Mouse (Mus musculus) hindbrain, embryonic 16.5 days (tissue): ENCODE measurements at regions not wholly inside any gene's neighbourhood (a gene's known extent, or its start where the extent isn't known, plus 50 kb on each side); places are given as distances from the start of the nearest gene placed in this dataset.

Source experiments
- ATAC-seq: fragments of 200-750 bp; cut with Nextera tagmentation; 2 replicates; pipeline ENCODE4 v1.8.0; 2017; ENCODE audit warnings: moderate TSS enrichment, moderate library complexity
- H3K27ac ChIP-seq: fragments of 300-500 bp; sonication (generic); 2 replicates; pipeline ENCODE4 v1.5.1; 2014; ENCODE audit warnings: low read depth, mild to moderate bottlenecking, control low read depth, low read length, moderate library complexity
- H3K27me3 ChIP-seq: fragments of 300-500 bp; sonication (generic); replicated peaks from 2 replicates; pipeline ENCODE4 v1.6.1; 2014; ENCODE audit warnings: low read length; ENCODE audit not compliant: control insufficient read depth, insufficient read depth
- H3K36me3 ChIP-seq: fragments of 300-500 bp; sonication (generic); 2 replicates; pipeline ENCODE4 v1.6.1; 2014; ENCODE audit warnings: mild to moderate bottlenecking, low read length, moderate library complexity, mixed read lengths; ENCODE audit not compliant: control insufficient read depth, insufficient read depth
- H3K4me1 ChIP-seq: fragments of 300-500 bp; sonication (generic); 2 replicates; pipeline ENCODE4 v1.6.1; 2014; ENCODE audit warnings: low read depth, low read length; ENCODE audit not compliant: control insufficient read depth, insufficient read depth
- H3K4me2 ChIP-seq: fragments of 300-500 bp; sonication (generic); 2 replicates; pipeline ENCODE4 v1.6.1; 2014; ENCODE audit warnings: mild to moderate bottlenecking, low read length, control low read depth, moderate library complexity
- H3K4me3 ChIP-seq: fragments of 300-500 bp; sonication (generic); 2 replicates; pipeline ENCODE4 v1.5.1; 2014; ENCODE audit warnings: mild to moderate bottlenecking, low read length, control low read depth, moderate library complexity
- H3K9ac ChIP-seq: fragments of 300-500 bp; sonication (generic); 2 replicates; pipeline ENCODE4 v1.6.1; 2014; ENCODE audit warnings: low read depth, mild to moderate bottlenecking, control low read depth, low read length, moderate library complexity
- H3K9me3 ChIP-seq: fragments of 300-500 bp; sonication (generic); 2 replicates; pipeline ENCODE4 v1.6.1; 2014; ENCODE audit warnings: mild to moderate bottlenecking, low read length, moderate library complexity; ENCODE audit not compliant: control insufficient read depth
- WGBS: fragments of 180-500 bp; shearing (Covaris S2); extraction: QIAGEN DNeasy Blood & Tissue Kit; methylation state at CpG from one replicate; pipeline ENCODE4 v1.1.7; 2014; 5-methylcytosine and 5-hydroxymethylcytosine counted together

GRCm38 (mm10) chr11:43952151-43952550, 51.1 kb upstream of the Adra1b start:
- WGBS: 73% methylated on average over 1 of the region's 1 CpGs
- ATAC-seq: no peak
- Histone ChIP-seq H3K27me3 (no peaks in the 10 kb centered on the region), H3K9ac (no peak overlapping the region), H3K4me3 (no peak overlapping the region), H3K9me3 (no peaks in the 10 kb centered on the region), H3K27ac (no peak overlapping the region), H3K4me2 (no peak overlapping the region), H3K4me1 (no peaks in the 10 kb centered on the region), H3K36me3 (no peaks in the 10 kb centered on the region)

GRCm38 (mm10) chr11:43958241-43958975, 57.4 kb upstream of the Adra1b start:
- no peaks in the 10 kb centered on the region for H3K4me1 ChIP-seq
- no peak overlapping the region for H3K9ac ChIP-seq
- no peak for ATAC-seq
- no peak overlapping the region for H3K4me2 ChIP-seq
- H3K9me3 ChIP-seq: no peaks in the 10 kb centered on the region
- H3K4me3 ChIP-seq: no peak overlapping the region
- WGBS: 39% methylated on average over 3 of the region's 3 CpGs
- H3K27ac ChIP-seq: no peak overlapping the region
- H3K27me3 ChIP-seq: no peaks in the 10 kb centered on the region
- H3K36me3 ChIP-seq: no peaks in the 10 kb centered on the region

DNA sequence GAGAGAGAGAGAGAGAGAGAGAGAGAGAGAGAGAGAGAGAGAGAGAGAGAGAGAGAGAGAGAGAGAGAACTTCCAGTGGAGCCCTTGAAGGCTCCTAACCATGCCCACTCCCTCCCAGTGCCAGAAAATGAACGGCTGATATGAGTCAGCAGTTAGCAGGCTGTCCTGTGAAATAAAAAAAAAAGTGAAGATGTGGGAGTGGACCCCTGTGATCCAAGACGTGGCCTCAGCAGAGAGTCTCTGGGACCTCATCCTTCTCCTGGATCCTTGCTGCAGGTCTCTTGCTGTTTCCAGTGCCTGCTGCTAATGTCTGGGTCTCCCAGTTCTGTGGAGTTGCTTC, 57.9 kb upstream of the Adra1b start:
- Histone ChIP-seq H3K36me3 (no peaks in the 10 kb centered on the region), H3K4me1 (no peaks in the 10 kb centered on the region), H3K9ac (no peak overlapping the region), H3K27me3 (no peaks in the 10 kb centered on the region), H3K4me3 (no peak overlapping the region), H3K9me3 (no peaks in the 10 kb centered on the region), H3K27ac (no peak overlapping the region), H3K4me2 (no peak overlapping the region)
- 53% methylated on average over 2 of the region's 2 CpGs for WGBS
- no peak for ATAC-seq

GRCm38 (mm10) chr11:43960348-43961105, 59.5 kb upstream of the Adra1b start:
- H3K4me3 ChIP-seq: no peak overlapping the region
- no peaks in the 10 kb centered on the region for H3K27me3 ChIP-seq
- no peak overlapping the region for H3K9ac ChIP-seq
- H3K4me1 ChIP-seq: no peaks in the 10 kb centered on the region
- H3K9me3 ChIP-seq: no peaks in the 10 kb centered on the region
- 80% methylated on average over 5 of the region's 5 CpGs for WGBS
- no peak overlapping the region for H3K27ac ChIP-seq
- no peak overlapping the region for H3K4me2 ChIP-seq
- no peaks in the 10 kb centered on the region for H3K36me3 ChIP-seq
- ATAC-seq: no peak

- no peak overlapping the region for H3K27ac ChIP-seq
- no peak overlapping the region for H3K4me3 ChIP-seq
- H3K9ac ChIP-seq: no peak overlapping the region
- no peaks in the 10 kb centered on the region for H3K4me1 ChIP-seq
- 85% methylated on average over 6 of the region's 6 CpGs for WGBS
- ATAC-seq: no peak
- no peaks in the 10 kb centered on the region for H3K27me3 ChIP-seq
- H3K4me2 ChIP-seq: no peak overlapping the region
- H3K9me3 ChIP-seq: no peaks in the 10 kb centered on the region
- no peaks in the 10 kb centered on the region for H3K36me3 ChIP-seq
Observed at GRCm38 (mm10) chr11:43961398-43962070, 60.5 kb upstream of the Adra1b start.

DNA sequence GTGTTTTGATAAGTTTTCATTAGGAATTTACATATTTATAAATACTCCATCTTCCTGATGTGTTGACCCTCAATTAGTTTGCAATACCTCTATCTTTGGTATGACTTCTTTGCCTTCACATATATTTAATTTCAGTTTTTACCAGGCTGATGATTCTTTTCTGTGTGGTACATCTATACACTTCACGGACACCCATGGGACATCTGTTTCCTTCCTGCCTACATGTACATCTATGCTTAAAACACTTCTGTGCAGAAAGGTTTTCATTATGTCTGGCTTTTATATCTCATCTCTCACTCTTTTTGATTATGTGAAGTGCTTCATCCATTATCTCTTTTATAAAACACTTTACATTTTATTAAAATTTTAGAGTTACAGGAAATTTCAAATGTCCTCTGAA, 66.8 kb upstream of the Adra1b start:
- Histone ChIP-seq H3K27me3 (no peaks in the 10 kb centered on the region), H3K27ac (no peak overlapping the region), H3K9me3 (no peaks in the 10 kb centered on the region), H3K36me3 (no peaks in the 10 kb centered on the region), H3K4me2 (no peak overlapping the region), H3K9ac (no peak overlapping the region), H3K4me3 (no peak overlapping the region), H3K4me1 (no peaks in the 10 kb centered on the region)
- no peak for ATAC-seq
- WGBS: 90% methylated on average over 1 of the region's 1 CpGs

DNA sequence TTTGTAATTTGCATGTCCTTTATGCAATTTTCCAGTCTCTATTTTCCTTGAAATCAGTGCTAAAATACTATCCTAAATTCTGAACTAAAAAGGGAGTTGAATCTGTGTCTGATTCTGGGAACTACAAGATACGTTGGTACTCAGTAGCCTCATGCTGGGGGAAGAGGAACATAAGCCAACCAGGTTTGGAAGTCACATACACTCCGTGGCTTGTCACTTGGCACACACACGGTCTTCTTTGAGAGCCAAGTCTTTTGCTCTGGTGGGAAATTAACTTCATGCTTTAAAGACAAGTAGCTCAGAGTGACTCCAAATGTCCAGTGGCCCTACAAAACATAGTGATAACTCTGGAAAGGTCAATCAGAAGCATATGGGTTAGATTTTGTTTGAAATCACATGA, 70.9 kb upstream of the Adra1b start:
- Histone ChIP-seq H3K4me1 (no peaks in the 10 kb centered on the region), H3K4me2 (no peak overlapping the region), H3K9me3 (no peaks in the 10 kb centered on the region), H3K9ac (no peak overlapping the region), H3K4me3 (no peak overlapping the region), H3K27ac (no peak overlapping the region), H3K27me3 (no peaks in the 10 kb centered on the region), H3K36me3 (no peaks in the 10 kb centered on the region)
- ATAC-seq: no peak
- WGBS: 71% methylated on average over 3 of the region's 3 CpGs

- Histone ChIP-seq H3K4me3 (no peak overlapping the region), H3K9me3 (no peaks in the 10 kb centered on the region), H3K4me2 (no peak overlapping the region), H3K4me1 (no peaks in the 10 kb centered on the region), H3K36me3 (no peaks in the 10 kb centered on the region), H3K9ac (no peak overlapping the region), H3K27ac (no peak overlapping the region), H3K27me3 (no peaks in the 10 kb centered on the region)
- no peak for ATAC-seq
- 57% methylated on average over 4 of the region's 4 CpGs for WGBS
Observed at GRCm38 (mm10) chr11:43976024-43976423, 75.0 kb upstream of the Adra1b start.

GRCm38 (mm10) chr11:43979406-43979805, 78.4 kb upstream of the Adra1b start:
- H3K9me3 ChIP-seq: no peaks in the 10 kb centered on the region
- H3K27ac ChIP-seq: no peak overlapping the region
- H3K27me3 ChIP-seq: no peaks in the 10 kb centered on the region
- no peaks in the 10 kb centered on the region for H3K4me1 ChIP-seq
- WGBS: 62% methylated on average over 7 of the region's 7 CpGs
- no peak overlapping the region for H3K9ac ChIP-seq
- no peak for ATAC-seq
- H3K36me3 ChIP-seq: no peaks in the 10 kb centered on the region
- H3K4me3 ChIP-seq: no peak overlapping the region
- no peak overlapping the region for H3K4me2 ChIP-seq
